Mouse (Mus musculus) lung, adult 2 months (tissue): ENCODE results near the gene Supt3.

Experiments
- CTCF ChIP-seq: fragments of 200-500 bp; IDR thresholded peaks from 2 replicates; pipeline ENCODE4 v1.5.1; 2011; ENCODE audit warnings: mild to moderate bottlenecking, low read length, control low read depth; ENCODE audit not compliant: insufficient read depth
- POLR2A ChIP-seq: fragments of 200-500 bp; IDR thresholded peaks from 2 replicates; pipeline ENCODE4 v1.6.1; 2011; ENCODE audit warnings: low read depth, mild to moderate bottlenecking, control low read depth, low read length, borderline replicate concordance; ENCODE audit errors: extremely low read depth

GRCm38 (mm10) chr17:44776738-44777270 is at the start of gene Supt3:
- TF ChIP-seq CTCF = no peak
- TF ChIP-seq POLR2A = peak; percentile 68; the same call in 1 of the 2 replicates
